Mouse (Mus musculus): ENCODE data around the gene Rfxank.

GRCm38 (mm10) chr8:70099276-70099675 is 39.7 kb downstream of the Rfxank start:
- no peak for TF ChIP-seq GATA1 (IDR thresholded peaks at IDR 0.05; ENCODE audit: low read length)
- no peak for TF ChIP-seq TAL1 (IDR thresholded peaks at IDR 0.05; ENCODE audit: low read length)
